Mouse (Mus musculus): ENCODE data around the gene Rpl37. TPM values are rescaled to one million over a fixed set of nuclear protein-coding genes. Genes with fewer than 3 reads are reported as not detected.
A peak's percentile ranks its signal among the peaks of the same experiment; 100 is the strongest.

Gene Rpl37
- total and polyA plus RNA-seq, 3 experiments = 646 to 1,787 (median 1,083) TPM

- in situ Hi-C loops (cut with MboI; ENCODE audit: low pct_ligation_motif_present, low pct_unique_long_range_greater_than_20kb, low sequenced_read_pairs) = no loop called here
Observed at GRCm38 (mm10) chr15:5142047-5142446, 25.6 kb downstream of the Rpl37 start.

DNA sequence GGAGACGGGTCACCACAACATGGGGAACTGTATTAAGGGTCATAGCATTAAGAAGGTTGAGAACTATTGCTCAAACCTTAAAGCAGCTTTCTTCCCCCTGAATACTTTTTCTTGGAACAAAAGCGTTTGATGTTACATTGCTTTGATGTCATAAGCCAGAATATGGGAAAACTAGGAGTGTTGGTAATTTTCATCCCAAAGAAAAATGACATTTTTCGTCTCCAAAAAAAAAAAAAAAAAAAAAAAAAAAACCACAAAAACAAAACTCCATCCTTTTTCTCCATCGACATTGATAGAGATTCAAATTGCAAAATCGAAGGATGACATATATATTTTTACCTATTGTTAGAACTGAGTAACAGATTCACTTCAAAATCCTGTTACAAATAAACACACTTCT is 26.3 kb downstream of the Rpl37 start:
- peaks cover 8 to 28% of the 10 kb centered on the region in 2 experiments for H3K4me1 ChIP-seq (ENCODE audit: control insufficient read depth in 1 of 2, insufficient read depth in 2 of 2)
- H3K27ac ChIP-seq (ENCODE audit: insufficient read depth, low read depth) = no peak overlapping the region
- peaks cover under 1 to 14% of the 10 kb centered on the region in 2 experiments for H3K36me3 ChIP-seq (replicated peaks in 1 of 2; ENCODE audit: control insufficient read depth in 1 of 2, insufficient read depth in 1 of 2, low read length in 1 of 2)
- H3K79me2 ChIP-seq (replicated peaks; ENCODE audit: control insufficient read depth, extremely low read depth, insufficient read depth, poor library complexity, severe bottlenecking) = peaks cover 26% of the 10 kb centered on the region
- no peak for TF ChIP-seq NRF1 (IDR thresholded peaks at IDR 0.05; ENCODE audit: low read depth, low read length)
- TF ChIP-seq ZNF384 (IDR thresholded peaks at IDR 0.05; ENCODE audit: low read depth, low read length) = peak; percentile 71
- no peaks in the 10 kb centered on the region for H3K27me3 ChIP-seq (replicated peaks)
- H3K9me3 ChIP-seq (replicated peaks; ENCODE audit: low read length) = no peaks in the 10 kb centered on the region
- H3K9ac ChIP-seq (ENCODE audit: insufficient read depth, low read depth) = no peak overlapping the region; the same call in 1 of the 2 replicates
- dilution Hi-C loops (cut with MboI; ENCODE audit: extremely low pct_ligation_motif_present, extremely low pct_unique_long_range_greater_than_20kb, low sequenced_read_pairs) (no loop called here), in situ Hi-C loops (cut with MboI; ENCODE audit: low pct_ligation_motif_present, low pct_unique_long_range_greater_than_20kb, low sequenced_read_pairs) (no loop called here)
- H3K4me2 ChIP-seq (ENCODE audit: insufficient read depth, low read depth, poor library complexity, severe bottlenecking) = no peak overlapping the region
- peak overlapping the region in 1 of 3 experiments; percentile 56 for H3K4me3 ChIP-seq (replicated peaks in 1 of 3; ENCODE audit: low read depth in 2 of 3, low read length in 2 of 3, poor library complexity in 1 of 3)
- no peak for DNase-seq (ENCODE audit: extremely low read depth)

More at GRCm38 (mm10) chr15:5142047-5142446, 25.6 kb downstream of the Rpl37 start:
- Histone ChIP-seq H3K27me3 (replicated peaks) (no peaks in the 10 kb centered on the region), H3K36me3 (replicated peaks in 1 of 2; ENCODE audit: control insufficient read depth in 1 of 2, insufficient read depth in 1 of 2, low read length in 1 of 2) (peaks cover 0 to 11% of the 10 kb centered on the region in 2 experiments), H3K9ac (ENCODE audit: insufficient read depth, low read depth) (no peak overlapping the region), H3K9me3 (replicated peaks; ENCODE audit: low read length) (no peaks in the 10 kb centered on the region), H3K4me1 (ENCODE audit: control insufficient read depth in 1 of 2, insufficient read depth in 2 of 2) (peaks cover 8 to 28% of the 10 kb centered on the region in 2 experiments), H3K4me3 (replicated peaks in 1 of 3; ENCODE audit: low read depth in 2 of 3, low read length in 2 of 3, poor library complexity in 1 of 3) (no peak overlapping the region), H3K4me2 (ENCODE audit: insufficient read depth, low read depth, poor library complexity, severe bottlenecking) (no peak overlapping the region), H3K79me2 (replicated peaks; ENCODE audit: control insufficient read depth, extremely low read depth, insufficient read depth, poor library complexity, severe bottlenecking) (peaks cover 21% of the 10 kb centered on the region), H3K27ac (ENCODE audit: insufficient read depth, low read depth) (no peak overlapping the region)
- no peak for TF ChIP-seq ELF1 (IDR thresholded peaks at IDR 0.05; ENCODE audit: low read depth, low read length)
- no peak for TF ChIP-seq MEF2A (IDR thresholded peaks at IDR 0.05; ENCODE audit: borderline replicate concordance, low read depth, low read length)
- dilution Hi-C loops (cut with MboI; ENCODE audit: extremely low pct_ligation_motif_present, extremely low pct_unique_long_range_greater_than_20kb, low sequenced_read_pairs) = no loop called here
- no peak for DNase-seq (ENCODE audit: extremely low read depth)

- DNase-seq (ENCODE audit: extremely low read depth) = peak; percentile 51
- in situ Hi-C loops (cut with MboI; ENCODE audit: low pct_ligation_motif_present, low pct_unique_long_range_greater_than_20kb, low sequenced_read_pairs) = no loop called here
- dilution Hi-C loops (cut with MboI; ENCODE audit: extremely low pct_ligation_motif_present, extremely low pct_unique_long_range_greater_than_20kb, low sequenced_read_pairs) = no loop called here
- Histone ChIP-seq H3K27me3 (replicated peaks) (no peaks in the 10 kb centered on the region), H3K36me3 (replicated peaks in 1 of 2; ENCODE audit: control insufficient read depth in 1 of 2, insufficient read depth in 1 of 2, low read length in 1 of 2) (peaks cover 2 to 20% of the 10 kb centered on the region in 2 experiments), H3K79me2 (replicated peaks; ENCODE audit: control insufficient read depth, extremely low read depth, insufficient read depth, poor library complexity, severe bottlenecking) (peaks cover 33% of the 10 kb centered on the region), H3K9ac (ENCODE audit: insufficient read depth, low read depth) (peak within 1 kb of the TSS; percentile 85), H3K27ac (ENCODE audit: insufficient read depth, low read depth) (peak within 1 kb of the TSS; percentile 34; the same call in 1 of the 2 replicates), H3K9me3 (replicated peaks; ENCODE audit: low read length) (no peaks in the 10 kb centered on the region), H3K4me1 (ENCODE audit: control insufficient read depth in 1 of 2, insufficient read depth in 2 of 2) (peaks cover 8 to 28% of the 10 kb centered on the region in 2 experiments), H3K4me3 (replicated peaks in 1 of 3; ENCODE audit: low read depth in 2 of 3, low read length in 2 of 3, poor library complexity in 1 of 3) (peak within 1 kb of the TSS; percentile 89 to 93 (median 89)), H3K4me2 (ENCODE audit: insufficient read depth, low read depth, poor library complexity, severe bottlenecking) (peak within 1 kb of the TSS; percentile 63)
- TF ChIP-seq JUN (IDR thresholded peaks at IDR 0.05; ENCODE audit: insufficient read depth, low read depth, low read length) (no peak), CTCF (conservative IDR thresholded peaks at IDR 0.05 in 1 of 2, IDR thresholded peaks at IDR 0.05 in 1 of 2; ENCODE audit: low read depth in 2 of 2, low read length in 2 of 2) (peak in 1 of 2 experiments; percentile 44; a peak in 2 of 4 replicates), SMC3 (IDR thresholded peaks at IDR 0.05; ENCODE audit: low read depth, low read length) (no peak), MYC (IDR thresholded peaks at IDR 0.05; ENCODE audit: low read depth, low read length) (no peak), ELF1 (IDR thresholded peaks at IDR 0.05; ENCODE audit: low read depth, low read length) (no peak), BHLHE40 (IDR thresholded peaks at IDR 0.05; ENCODE audit: low read depth, low read length) (no peak), ZNF384 (IDR thresholded peaks at IDR 0.05; ENCODE audit: low read depth, low read length) (no peak), CHD2 (IDR thresholded peaks at IDR 0.05; ENCODE audit: low read length) (no peak), HCFC1 (IDR thresholded peaks at IDR 0.05; ENCODE audit: low read depth, low read length) (0 out of 2 replicates have a peak, but pooled peaks have one; percentile 24), E2F4 (IDR thresholded peaks at IDR 0.05; ENCODE audit: insufficient replicate concordance, low read depth, low read length) (no peak), NELFE (IDR thresholded peaks at IDR 0.05; ENCODE audit: low read depth, low read length) (peak; percentile 69), TCF12 (IDR thresholded peaks at IDR 0.05; ENCODE audit: low read depth, low read length) (peak; percentile 81), PAX5 (IDR thresholded peaks at IDR 0.05; ENCODE audit: low read length) (no peak), MXI1 (IDR thresholded peaks at IDR 0.05; ENCODE audit: low read depth, low read length) (no peak; the same call in 1 of the 2 replicates), NRF1 (IDR thresholded peaks at IDR 0.05; ENCODE audit: low read depth, low read length) (peak; percentile 76), MEF2A (IDR thresholded peaks at IDR 0.05; ENCODE audit: borderline replicate concordance, low read depth, low read length) (no peak), RCOR1 (conservative IDR thresholded peaks at IDR 0.05; ENCODE audit: low read depth, low read length) (no peak), POLR2AphosphoS2 (IDR thresholded peaks at IDR 0.05; ENCODE audit: low read depth, low read length) (no peak), JUND (conservative IDR thresholded peaks at IDR 0.05; ENCODE audit: low read depth, low read length) (no peak), POLR2A (IDR thresholded peaks at IDR 0.05; ENCODE audit: low read depth, low read length) (peak; percentile 79), ZKSCAN1 (IDR thresholded peaks at IDR 0.05; ENCODE audit: borderline replicate concordance, low read depth, low read length) (no peak), ETS1 (conservative IDR thresholded peaks at IDR 0.05; ENCODE audit: low read depth, low read length) (no peak), SIN3A (IDR thresholded peaks at IDR 0.05; ENCODE audit: low read length) (no peak), MAZ (IDR thresholded peaks at IDR 0.05; ENCODE audit: low read depth, low read length) (no peak)
Observed at GRCm38 (mm10) chr15:5143361-5144020, 27.0 kb downstream of the Rpl37 start, which contains the start of gene Prkaa1. Gene Prkaa1 (plus strand): TSS chr15:5143861.

Data from CH12.LX (cell line).